Mouse (Mus musculus): ENCODE data around the gene Itgb3. TPM values are rescaled to one million over a fixed set of nuclear protein-coding genes. Genes with fewer than 3 reads are reported as not detected.

Itgb3 gene
- polyA plus RNA-seq, 1 experiment from 2014 or later: 2.6 TPM

GRCm38 (mm10) chr11:104707084-104707483, 99.3 kb downstream of the Itgb3 start:
- WGBS: 66% methylated on average over 2 of the region's 2 CpGs
- H3K9me3 ChIP-seq (ENCODE audit: control insufficient read depth, low read length): no peaks in the 10 kb centered on the region
- no peak overlapping the region for H3K9ac ChIP-seq (ENCODE audit: low read depth, low read length)
- no peak for DNase-seq (ENCODE audit: low spot score)
- no peaks in the 10 kb centered on the region for H3K27me3 ChIP-seq (replicated peaks; ENCODE audit: control insufficient read depth, insufficient read depth, low read length)
- no peaks in the 10 kb centered on the region for H3K36me3 ChIP-seq (ENCODE audit: control insufficient read depth, insufficient read depth, low read length)
- no peaks in the 10 kb centered on the region for H3K4me1 ChIP-seq (ENCODE audit: control insufficient read depth, insufficient read depth, low read length)
- no peak overlapping the region for H3K4me2 ChIP-seq (ENCODE audit: low read depth, low read length)
- H3K4me3 ChIP-seq (ENCODE audit: low read depth, low read length): no peak overlapping the region
- no peak for ATAC-seq (ENCODE audit: low read depth)
- H3K27ac ChIP-seq (replicated peaks; ENCODE audit: low read depth, low read length): no peak overlapping the region

Other genes with a start within 250 kb of the Itgb3 start
- 26.0 and 27.9 TPM in 2 replicates for gene Kansl1, start 139.1 kb upstream of the Itgb3 start, polyA plus RNA-seq (2014; fragmentation: Nextera tagmentation; extraction: Ambion mirVana)
- 44.7 and 47.1 TPM in 2 replicates for gene Cdc27, start 57.4 kb upstream of the Itgb3 start, polyA plus RNA-seq (2014; fragmentation: Nextera tagmentation; extraction: Ambion mirVana)
- gene Myl4, start 57.3 kb upstream of the Itgb3 start, polyA plus RNA-seq (2014; fragmentation: Nextera tagmentation; extraction: Ambion mirVana): 391 and 492 TPM in 2 replicates
- gene Gm11639, start 77.7 kb downstream of the Itgb3 start, polyA plus RNA-seq (2014; fragmentation: Nextera tagmentation; extraction: Ambion mirVana): 0.01 TPM in 1 of 2 replicates, not detected in the other